Mouse (Mus musculus) intestine, embryonic 14.5 days (tissue): Measurements from ENCODE around the gene Bcar3. TPM values are rescaled to one million over a fixed set of nuclear protein-coding genes. Genes with fewer than 3 reads are reported as not detected.
A peak's percentile ranks its signal among the peaks of the same experiment; 100 is the strongest.

ENCODE experiments used
- ATAC-seq: fragments of 200-750 bp; cut with Nextera tagmentation; replicated peaks from 2 replicates; pipeline ENCODE4 v1.8.0; 2017; ENCODE audit warnings: low read depth, moderate number of reproducible peaks, moderate TSS enrichment, moderate library complexity; ENCODE audit not compliant: low FRiP score, low TSS enrichment
- DNase-seq: peaks from one replicate; pipeline ENCODE4 v3.0.0-alpha.2; 2018; ENCODE audit warnings: low spot score
- H3K27ac ChIP-seq: fragments of 300-500 bp; sonication (generic); 2 replicates; pipeline ENCODE4 v1.5.1; 2014; ENCODE audit warnings: low read depth, mild to moderate bottlenecking, control low read depth
- H3K27me3 ChIP-seq: fragments of 300-500 bp; sonication (generic); replicated peaks from 2 replicates; pipeline ENCODE4 v1.6.1; 2014; ENCODE audit warnings: low read length, control low read depth; ENCODE audit not compliant: control insufficient read depth, insufficient read depth
- H3K36me3 ChIP-seq: fragments of 300-500 bp; sonication (generic); 2 replicates; pipeline ENCODE4 v1.6.1; 2014; ENCODE audit warnings: low read length, control low read depth; ENCODE audit not compliant: control insufficient read depth, insufficient read depth
- H3K4me1 ChIP-seq: fragments of 300-500 bp; sonication (generic); replicated peaks from 2 replicates; pipeline ENCODE4 v1.6.1; 2014; ENCODE audit warnings: low read length, control low read depth, mixed read lengths; ENCODE audit not compliant: control insufficient read depth, insufficient read depth
- H3K4me2 ChIP-seq: fragments of 300-500 bp; sonication (generic); 2 replicates; pipeline ENCODE4 v1.6.1; 2014; ENCODE audit warnings: low read length
- H3K4me3 ChIP-seq: fragments of 300-500 bp; sonication (generic); 2 replicates; pipeline ENCODE4 v1.5.1; 2014; ENCODE audit warnings: low read depth, low read length, control low read depth, mixed read lengths
- H3K9ac ChIP-seq: fragments of 300-500 bp; sonication (generic); 2 replicates; pipeline ENCODE4 v1.6.1; 2014; ENCODE audit warnings: mild to moderate bottlenecking, low read length
- H3K9me3 ChIP-seq: fragments of 300-500 bp; sonication (generic); 2 replicates; pipeline ENCODE4 v1.6.1; 2016; ENCODE audit warnings: low read length, control low read depth; ENCODE audit not compliant: control insufficient read depth
- WGBS: fragments of 180-500 bp; shearing (Covaris S2); extraction: QIAGEN DNeasy Blood & Tissue Kit; methylation state at CpG from one replicate; pipeline ENCODE4 v1.1.7; 2014; 5-methylcytosine and 5-hydroxymethylcytosine counted together
- polyA plus RNA-seq: library from polyadenylated mRNA; unstranded; fragments of >200 nt; fragmentation: Nextera tagmentation; extraction: Ambion mirVana; gene quantifications from 2 replicates; pipeline ENCODE4 v1.2.1, GENCODE M21; 2014

The Bcar3 gene
- polyA plus RNA-seq, 1 experiment from 2014 or later = 24.0 TPM

- ATAC-seq (no peak), DNase-seq (no peak)
- WGBS = 91% methylated on average over 3 of the region's 3 CpGs
- Histone ChIP-seq H3K27me3 (no peaks in the 10 kb centered on the region), H3K27ac (no peak overlapping the region), H3K4me3 (no peak overlapping the region), H3K9me3 (no peaks in the 10 kb centered on the region), H3K36me3 (no peaks in the 10 kb centered on the region), H3K4me2 (no peak overlapping the region), H3K9ac (no peak overlapping the region), H3K4me1 (peaks cover 28% of the 10 kb centered on the region)
Observed at GRCm38 (mm10) chr3:122492006-122492405, 198.1 kb downstream of the Bcar3 start.

GRCm38 (mm10) chr3:122492872-122493615, 199.1 kb downstream of the Bcar3 start:
- WGBS = 61% methylated on average over 21 of the region's 21 CpGs
- no peak for ATAC-seq

GRCm38 (mm10) chr3:122494764-122495163, 200.8 kb downstream of the Bcar3 start:
- H3K4me2 ChIP-seq = no peak overlapping the region
- ATAC-seq = no peak
- H3K27me3 ChIP-seq = no peaks in the 10 kb centered on the region
- H3K9me3 ChIP-seq = no peaks in the 10 kb centered on the region
- no peak overlapping the region for H3K9ac ChIP-seq
- H3K4me3 ChIP-seq = no peak overlapping the region
- H3K36me3 ChIP-seq = no peaks in the 10 kb centered on the region
- H3K27ac ChIP-seq = peak overlapping the region; percentile 16; the same call in 1 of the 2 replicates
- DNase-seq = no peak
- 39% methylated on average over 6 of the region's 6 CpGs for WGBS
- H3K4me1 ChIP-seq = peaks cover 28% of the 10 kb centered on the region

More at GRCm38 (mm10) chr3:122492872-122493615, 199.1 kb downstream of the Bcar3 start:
- peaks cover 28% of the 10 kb centered on the region for H3K4me1 ChIP-seq
- no peaks in the 10 kb centered on the region for H3K36me3 ChIP-seq
- no peaks in the 10 kb centered on the region for H3K27me3 ChIP-seq
- no peak overlapping the region for H3K27ac ChIP-seq
- H3K9ac ChIP-seq = no peak overlapping the region
- DNase-seq = no peak
- H3K9me3 ChIP-seq = no peaks in the 10 kb centered on the region
- H3K4me2 ChIP-seq = peak overlapping the region; percentile 12; the same call in 1 of the 2 replicates
- no peak overlapping the region for H3K4me3 ChIP-seq

- H3K27ac ChIP-seq = no peak overlapping the region
- no peaks in the 10 kb centered on the region for H3K27me3 ChIP-seq
- no peaks in the 10 kb centered on the region for H3K9me3 ChIP-seq
- peaks cover 26% of the 10 kb centered on the region for H3K4me1 ChIP-seq
- WGBS = 81% methylated on average over 6 of the region's 6 CpGs
- H3K4me2 ChIP-seq = no peak overlapping the region
- no peaks in the 10 kb centered on the region for H3K36me3 ChIP-seq
- no peak overlapping the region for H3K4me3 ChIP-seq
- no peak overlapping the region for H3K9ac ChIP-seq
- DNase-seq = no peak
- no peak for ATAC-seq
Observed at GRCm38 (mm10) chr3:122497871-122498270, 203.9 kb downstream of the Bcar3 start.

GRCm38 (mm10) chr3:122498528-122498927, 204.6 kb downstream of the Bcar3 start:
- WGBS = 86% methylated on average over 7 of the region's 7 CpGs
- Histone ChIP-seq H3K4me2 (no peak overlapping the region), H3K27me3 (no peaks in the 10 kb centered on the region), H3K36me3 (no peaks in the 10 kb centered on the region), H3K27ac (no peak overlapping the region), H3K9ac (no peak overlapping the region), H3K4me3 (no peak overlapping the region), H3K4me1 (peaks cover 19% of the 10 kb centered on the region), H3K9me3 (no peaks in the 10 kb centered on the region)
- ATAC-seq (no peak), DNase-seq (no peak)

GRCm38 (mm10) chr3:122499647-122500046, 205.7 kb downstream of the Bcar3 start:
- DNase-seq = no peak

GRCm38 (mm10) chr3:122500929-122501328, 207.0 kb downstream of the Bcar3 start:
- Histone ChIP-seq H3K4me2 (no peak overlapping the region), H3K4me3 (no peak overlapping the region), H3K36me3 (no peaks in the 10 kb centered on the region), H3K4me1 (peaks cover 12% of the 10 kb centered on the region), H3K27me3 (no peaks in the 10 kb centered on the region), H3K9me3 (no peaks in the 10 kb centered on the region), H3K9ac (no peak overlapping the region), H3K27ac (no peak overlapping the region)
- ATAC-seq (no peak), DNase-seq (no peak)
- WGBS = 85% methylated on average over 9 of the region's 9 CpGs

More at GRCm38 (mm10) chr3:122499647-122500046, 205.7 kb downstream of the Bcar3 start:
- Histone ChIP-seq H3K27me3 (no peaks in the 10 kb centered on the region), H3K9ac (no peak overlapping the region), H3K9me3 (no peaks in the 10 kb centered on the region), H3K4me2 (no peak overlapping the region), H3K36me3 (no peaks in the 10 kb centered on the region), H3K27ac (no peak overlapping the region), H3K4me3 (no peak overlapping the region), H3K4me1 (peaks cover 14% of the 10 kb centered on the region)
- no peak for ATAC-seq
- WGBS = 70% methylated on average over 6 of the region's 6 CpGs

GRCm38 (mm10) chr3:122506343-122506916, 212.5 kb downstream of the Bcar3 start:
- ATAC-seq (peak; percentile 48; the same call in 1 of the 2 replicates), DNase-seq (no peak)
- Histone ChIP-seq H3K9me3 (no peaks in the 10 kb centered on the region), H3K4me1 (peaks cover 34% of the 10 kb centered on the region), H3K4me3 (no peak overlapping the region), H3K27me3 (no peaks in the 10 kb centered on the region), H3K36me3 (no peaks in the 10 kb centered on the region), H3K27ac (peak overlapping the region; percentile 54; the same call in 1 of the 2 replicates), H3K9ac (no peak overlapping the region), H3K4me2 (peak overlapping the region; percentile 18)
- WGBS = 26% methylated on average over 10 of the region's 10 CpGs
